Mouse (Mus musculus): Measurements from ENCODE around the gene Cys1.

Gene Cys1

DNA sequence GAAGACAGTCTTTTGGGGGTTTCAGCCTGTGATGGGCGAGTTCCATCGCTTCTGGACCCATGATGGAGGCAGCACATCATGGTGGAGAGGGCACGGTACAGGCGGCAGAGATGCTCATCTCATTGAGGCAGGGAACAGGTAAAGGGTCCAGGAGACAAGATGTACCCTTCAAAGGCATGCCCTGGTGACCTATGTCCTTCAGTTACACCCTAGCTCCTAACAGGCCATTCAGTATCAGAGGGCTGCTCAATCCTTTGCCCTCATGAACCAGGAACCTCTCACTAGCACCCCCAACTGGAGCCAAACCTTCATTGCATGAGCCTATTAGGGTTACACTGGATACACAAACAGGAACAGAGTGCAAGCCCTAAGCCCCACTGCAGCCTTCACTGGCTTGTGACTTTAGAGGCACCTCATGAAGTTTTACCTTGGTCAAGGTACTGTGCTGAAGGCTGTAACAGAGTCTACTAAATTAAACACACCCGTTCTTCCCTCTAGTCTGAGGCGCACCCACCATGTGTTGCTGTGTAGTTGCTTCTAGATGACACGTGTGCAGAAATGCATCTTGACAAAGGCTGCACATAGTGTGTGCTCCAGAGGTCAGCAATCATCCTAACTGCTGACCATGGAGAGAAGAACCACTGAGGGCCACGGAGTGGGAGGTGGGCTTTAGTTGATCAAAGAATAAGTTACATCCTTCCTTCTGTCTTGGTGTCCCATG is 16.0 kb upstream of the Cys1 start:
- no peak for DNase-seq (ENCODE audit: low spot score in 2 of 2)

DNA sequence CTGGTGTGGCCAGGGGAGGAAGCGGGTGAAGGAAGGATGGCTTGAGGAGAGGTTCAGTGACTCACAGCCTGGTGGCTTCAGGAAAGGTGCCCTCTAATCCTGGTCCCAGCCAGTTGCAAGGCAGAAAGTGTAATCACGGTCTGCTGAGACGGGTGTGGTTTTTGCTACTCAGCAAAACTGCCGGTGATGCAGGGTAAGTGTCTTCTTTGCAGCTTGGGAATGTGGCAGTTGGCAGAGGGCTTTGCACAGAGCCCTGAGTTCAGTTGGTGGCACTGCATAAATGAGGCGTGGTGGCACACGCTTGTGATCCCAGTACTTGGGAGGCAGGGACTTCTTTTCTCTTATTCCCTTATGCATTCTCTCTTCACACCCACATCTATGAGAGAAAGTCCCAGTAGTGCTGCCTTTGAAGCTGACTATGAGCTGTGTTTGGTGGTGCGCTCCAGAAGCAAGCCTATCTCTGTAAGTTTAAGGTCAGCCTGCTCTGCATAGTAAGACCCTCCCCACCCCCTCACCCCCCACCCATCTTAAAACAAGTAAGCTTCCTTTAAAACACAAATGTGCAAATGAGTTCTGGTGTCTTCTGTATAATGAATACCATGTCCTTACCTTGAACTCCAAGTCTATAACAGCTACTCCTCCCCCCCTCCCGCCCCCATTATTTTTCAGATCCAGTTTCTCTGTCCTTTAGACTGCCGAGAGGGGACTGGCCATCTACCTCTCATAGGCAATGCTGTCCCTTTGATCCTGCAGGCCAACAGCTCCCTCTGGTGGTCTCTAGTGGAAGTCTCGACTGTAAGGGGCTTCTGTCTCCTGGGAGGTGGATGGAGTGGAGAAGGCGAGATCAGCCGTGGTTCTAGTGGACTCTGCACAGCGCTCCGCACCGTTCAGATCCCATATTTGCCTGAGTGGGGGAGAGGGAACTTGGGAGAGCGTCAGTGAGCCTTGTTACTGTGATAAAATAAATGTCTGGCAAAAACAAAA is 15.2 kb upstream of the Cys1 start:
- DNase-seq (ENCODE audit: low spot score in 2 of 2), result peak; percentile 83 to 85

DNA sequence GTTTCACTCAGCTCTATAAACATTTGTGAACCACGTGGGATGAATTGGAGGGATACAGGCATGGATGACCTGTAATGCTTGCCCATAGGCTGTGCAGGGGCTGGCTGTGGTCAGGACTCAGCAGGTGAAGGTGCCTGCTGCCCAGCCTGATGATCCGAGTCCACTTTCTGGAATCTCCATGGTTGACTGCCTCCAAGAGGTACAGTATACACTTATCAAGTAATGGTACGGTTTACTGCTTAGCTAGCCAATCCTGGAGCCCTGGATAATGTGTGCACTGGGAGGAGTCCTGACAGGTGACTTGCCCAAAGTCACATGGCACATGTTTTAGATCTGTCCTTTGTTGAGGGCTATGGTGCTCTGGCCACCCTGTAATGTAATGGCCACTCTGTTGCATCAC is 8.7 kb upstream of the Cys1 start:
- DNase-seq (ENCODE audit: low spot score in 2 of 2), result no peak

DNA sequence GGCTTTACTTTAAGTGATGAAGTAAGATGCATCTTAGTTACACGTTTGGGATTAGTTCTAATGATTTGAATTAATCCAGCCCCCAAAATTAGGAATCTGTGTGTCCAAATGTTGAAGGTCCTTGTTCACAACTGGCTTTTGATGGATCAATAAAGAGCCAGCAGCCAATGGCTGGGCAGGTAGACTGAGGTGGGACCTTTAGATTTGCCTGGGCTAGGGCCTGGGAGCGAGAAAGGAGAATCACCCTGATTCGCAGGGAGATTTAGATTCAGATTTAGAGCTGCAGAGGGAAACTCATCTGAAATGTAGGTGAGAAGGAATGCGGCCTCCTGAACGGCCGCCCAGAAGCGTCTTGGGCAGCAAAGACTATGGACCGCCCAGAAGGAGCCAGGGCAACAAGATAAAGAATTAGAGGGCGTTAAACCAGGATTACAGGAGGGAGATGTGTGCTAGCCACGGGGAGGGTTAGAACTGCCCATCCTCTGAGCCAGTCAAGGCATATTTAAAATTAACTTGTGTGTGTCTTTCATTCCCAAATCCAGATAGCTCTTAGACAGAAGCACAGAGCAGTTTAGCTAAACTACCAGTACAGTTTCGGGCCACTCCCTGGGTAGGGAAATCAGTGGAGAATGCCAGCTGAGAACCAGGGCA is 5.2 kb upstream of the Cys1 start:
- DNase-seq (ENCODE audit: low spot score in 2 of 2), result no peak

DNA sequence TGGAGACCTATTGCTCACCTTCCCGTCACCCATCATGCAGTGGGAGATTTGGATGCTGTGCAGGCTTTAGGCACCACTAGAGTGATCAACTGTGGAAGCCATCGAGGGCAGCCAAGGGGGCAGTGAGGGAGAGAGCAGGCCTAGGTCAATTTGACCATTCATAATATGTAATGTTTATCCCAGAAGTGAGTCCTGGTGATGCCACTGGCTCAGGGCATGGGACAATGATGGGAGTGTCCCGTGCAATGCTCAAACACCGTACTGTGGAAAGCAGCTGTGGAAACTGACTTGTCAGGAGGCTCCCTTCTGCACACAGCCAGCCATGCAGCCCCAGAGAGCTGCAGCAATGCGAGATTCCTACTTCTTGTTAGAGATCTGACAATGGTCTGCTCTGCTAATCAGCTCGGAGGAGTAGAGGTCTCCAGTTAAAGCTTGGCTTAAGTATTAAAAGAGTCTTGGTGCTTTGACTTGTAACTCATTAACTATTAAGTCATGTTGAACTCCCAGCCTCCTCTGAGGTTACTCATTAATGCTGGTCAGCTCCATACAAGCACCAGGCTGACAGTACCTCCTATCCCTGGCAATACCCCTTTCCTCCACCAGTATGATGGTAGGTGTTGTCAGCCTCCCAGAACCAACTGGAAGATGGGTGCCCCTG is 4.6 kb upstream of the Cys1 start:
- DNase-seq (ENCODE audit: low spot score in 2 of 2), result no peak

DNA sequence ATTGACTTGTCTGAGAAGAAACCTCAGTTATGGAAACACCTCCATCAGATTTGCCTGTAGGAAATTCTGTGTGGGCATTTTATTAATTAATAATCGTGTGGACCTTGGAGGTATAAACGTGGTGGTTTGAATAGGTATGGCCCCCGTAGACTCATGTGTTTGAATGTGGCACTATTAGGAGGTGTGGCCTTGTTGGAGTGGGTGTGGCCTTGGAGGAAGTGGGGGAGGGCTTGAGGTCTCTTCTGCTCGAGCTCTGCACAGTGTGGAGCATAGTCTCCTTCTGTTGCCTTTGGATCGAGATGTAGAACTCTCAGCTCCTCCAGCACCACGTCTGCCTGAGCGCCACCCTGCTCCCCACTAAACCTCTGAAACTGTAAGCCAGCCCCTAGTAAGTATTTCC is 1.8 kb upstream of the Cys1 start:
- DNase-seq (ENCODE audit: low spot score in 2 of 2), result no peak

DNA sequence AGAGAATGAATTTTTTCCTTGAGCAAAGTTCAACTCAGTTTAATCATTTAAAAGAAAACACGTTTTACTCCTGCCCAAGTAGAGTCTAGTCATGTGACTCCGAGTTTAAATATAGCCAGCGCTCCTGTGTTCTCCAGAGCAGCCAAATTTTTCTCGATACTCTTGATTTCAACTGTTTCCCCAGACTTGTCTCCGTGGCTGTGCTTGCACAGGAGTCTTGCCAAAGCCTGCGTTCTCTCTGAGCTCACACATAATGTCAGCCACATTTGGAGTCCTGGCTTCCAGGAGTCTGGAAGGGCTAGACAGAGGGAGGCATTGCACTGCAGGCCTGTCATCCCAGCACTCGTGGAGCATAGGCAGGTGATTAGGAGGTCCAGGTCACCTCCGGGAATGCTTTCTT is 950 bp upstream of the Cys1 start:
- peak; percentile 46 to 65 for DNase-seq (ENCODE audit: low spot score in 2 of 2)

DNA sequence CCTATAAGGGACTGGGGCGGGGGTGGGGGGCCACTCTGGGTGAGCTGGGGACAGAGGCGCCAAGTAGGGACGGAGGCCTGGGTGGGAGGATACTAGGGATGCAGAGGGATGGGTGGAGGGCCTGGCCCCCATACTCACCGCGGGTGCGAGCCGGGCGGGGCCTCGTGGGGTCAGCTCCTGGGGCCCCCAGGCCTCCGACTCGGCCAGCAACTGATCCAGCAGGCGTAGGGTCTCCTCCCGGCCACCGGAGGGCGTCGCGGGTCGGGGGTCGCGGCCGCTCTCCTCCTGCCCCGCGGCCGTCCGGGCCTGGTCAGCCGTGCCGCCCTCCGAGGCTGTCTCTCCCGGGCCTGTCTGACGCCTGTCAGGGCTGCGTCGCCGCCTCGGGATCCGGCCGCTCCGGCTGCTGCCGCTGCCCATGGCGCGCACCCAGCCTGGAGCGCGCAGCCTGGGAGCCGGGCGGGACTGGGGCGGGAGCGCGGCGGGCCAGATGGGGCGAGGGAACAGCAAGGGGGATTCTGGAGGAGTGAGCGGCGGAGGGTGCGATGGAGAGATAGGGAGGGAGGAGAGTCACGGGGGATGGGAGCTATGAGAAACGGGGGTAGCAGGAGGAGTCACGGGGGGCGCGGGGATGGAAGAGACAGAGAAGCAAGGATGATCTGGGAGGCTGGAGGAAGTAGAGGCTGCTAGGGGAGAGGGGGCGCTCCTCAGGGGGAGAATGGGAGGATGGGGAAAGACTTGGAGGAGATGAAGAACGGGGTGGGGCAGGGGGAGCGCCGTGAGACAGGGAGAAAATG is 924 bp downstream of the Cys1 start:
- no peak for DNase-seq (ENCODE audit: low spot score in 2 of 2)

DNA sequence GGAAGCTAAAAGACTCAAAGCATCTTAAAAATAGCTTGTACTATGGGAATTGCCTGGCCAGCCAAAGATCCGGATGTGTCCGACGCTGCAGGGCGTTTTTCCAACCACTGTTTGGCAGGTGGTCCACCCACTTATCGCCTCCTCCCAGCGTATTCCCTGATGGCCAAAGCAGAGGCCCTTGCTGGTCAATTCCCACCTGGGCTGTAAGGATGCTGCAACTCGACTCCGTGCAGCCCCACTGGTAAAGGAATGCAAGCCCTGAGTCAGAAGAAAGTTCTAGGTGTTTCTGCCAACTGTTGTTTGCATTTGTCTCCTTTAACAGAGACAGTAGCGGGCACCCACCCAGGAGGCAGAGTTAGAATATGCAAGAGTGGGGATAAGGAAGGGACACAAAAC is 1.5 kb downstream of the Cys1 start:
- DNase-seq (ENCODE audit: low spot score in 2 of 2), result peak; percentile 52 to 55

DNA sequence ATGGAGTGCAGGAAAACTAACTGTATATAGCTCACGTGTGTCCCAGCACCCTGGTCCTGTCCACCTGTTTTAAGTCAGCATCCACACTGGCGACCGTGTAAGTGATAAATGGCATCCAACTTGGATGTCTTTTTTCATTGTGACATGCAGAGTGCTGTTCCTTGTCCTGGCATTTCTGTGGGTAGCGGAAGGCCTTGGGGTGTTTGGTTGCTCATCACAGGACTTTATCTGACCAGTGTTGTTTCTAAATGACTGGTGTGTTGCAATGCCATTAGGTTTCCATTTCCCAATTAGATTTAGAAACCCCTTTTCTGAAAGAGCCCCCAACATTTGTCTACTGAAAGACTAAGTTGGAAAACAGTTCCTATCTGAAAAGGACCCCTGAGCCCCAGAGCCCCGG is 19.5 kb downstream of the Cys1 start:
- DNase-seq (ENCODE audit: low spot score in 2 of 2), result no peak

DNA sequence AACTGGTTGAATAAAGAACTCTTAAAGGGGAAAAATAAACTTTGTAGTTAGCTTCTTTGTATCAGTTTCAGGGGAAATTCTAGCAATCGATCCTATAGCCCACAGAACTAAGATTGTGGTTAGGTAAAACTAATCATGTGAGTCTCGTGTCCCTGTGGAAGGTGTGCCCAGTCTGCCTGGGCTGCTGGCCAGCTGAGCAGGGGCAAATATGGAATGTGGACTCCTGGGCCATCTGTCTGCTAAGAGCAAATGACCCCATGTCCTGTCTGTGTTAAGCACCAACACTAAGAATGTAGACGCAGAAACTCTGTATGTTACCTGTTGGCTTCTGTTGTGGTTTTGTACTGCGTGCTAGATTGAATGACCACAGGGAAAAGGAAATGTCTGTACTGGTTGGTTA is 20.5 kb downstream of the Cys1 start:
- DNase-seq (ENCODE audit: low spot score in 2 of 2), result no peak

DNA sequence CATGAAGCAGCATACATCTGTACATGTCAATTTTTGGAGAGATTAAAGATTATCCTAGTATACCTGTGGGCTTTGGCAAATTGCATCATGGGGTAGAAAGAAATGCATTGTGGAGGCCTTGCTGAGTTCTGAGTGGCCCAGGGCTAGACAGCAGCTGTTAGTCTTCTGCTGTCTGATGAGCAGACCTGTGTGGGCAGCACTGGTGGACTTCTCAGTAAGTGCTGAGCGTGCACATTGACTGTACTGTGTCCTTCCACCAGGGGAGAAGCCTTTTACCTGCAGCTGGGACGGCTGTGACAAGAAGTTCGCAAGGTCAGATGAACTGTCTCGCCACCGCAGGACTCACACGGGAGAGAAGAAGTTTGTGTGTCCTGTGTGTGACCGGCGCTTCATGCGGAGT is 21.7 kb downstream of the Cys1 start:
- no peak for DNase-seq (ENCODE audit: low spot score in 2 of 2)

DNA sequence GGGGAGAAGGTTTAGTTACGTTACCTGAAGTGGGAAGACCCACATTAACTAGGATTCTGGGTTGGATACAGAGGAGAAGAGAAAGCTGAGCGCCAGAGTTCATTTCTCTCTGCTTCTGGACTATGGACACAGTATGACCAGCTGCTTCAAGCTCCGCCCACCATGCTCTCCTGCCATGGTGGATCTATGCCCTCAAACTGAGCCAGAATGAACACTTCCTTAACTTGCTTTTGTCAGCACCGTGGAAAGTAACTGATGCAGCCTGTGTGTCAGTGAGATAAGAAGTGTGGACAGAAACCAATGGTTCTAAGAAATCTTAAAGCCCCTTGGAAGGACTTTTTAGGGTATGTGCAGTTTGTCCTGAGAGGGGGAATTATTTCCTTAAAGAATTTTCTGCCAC is 22.6 kb downstream of the Cys1 start:
- no peak for DNase-seq (ENCODE audit: low spot score in 2 of 2)

DNA sequence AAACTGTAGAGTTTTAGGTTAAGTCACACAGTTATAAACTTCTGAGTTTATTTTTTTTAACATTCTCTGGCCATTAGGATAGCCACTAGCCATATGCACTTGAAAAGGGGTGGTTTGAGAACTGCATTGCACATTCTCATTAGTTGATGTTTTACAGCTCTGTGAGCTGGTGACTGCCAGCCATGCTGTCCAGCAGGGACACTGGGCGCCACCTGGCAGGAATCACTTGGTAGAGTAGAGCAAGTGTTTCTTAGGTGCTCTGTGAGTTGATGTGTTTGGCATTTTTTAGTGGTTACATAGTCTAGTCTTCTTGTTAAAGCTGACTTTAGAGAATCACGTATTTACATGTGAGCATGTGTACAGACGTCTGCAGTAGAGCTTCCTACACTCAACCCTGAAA is 25.2 kb downstream of the Cys1 start:
- no peak for DNase-seq (ENCODE audit: low spot score in 2 of 2)

DNA sequence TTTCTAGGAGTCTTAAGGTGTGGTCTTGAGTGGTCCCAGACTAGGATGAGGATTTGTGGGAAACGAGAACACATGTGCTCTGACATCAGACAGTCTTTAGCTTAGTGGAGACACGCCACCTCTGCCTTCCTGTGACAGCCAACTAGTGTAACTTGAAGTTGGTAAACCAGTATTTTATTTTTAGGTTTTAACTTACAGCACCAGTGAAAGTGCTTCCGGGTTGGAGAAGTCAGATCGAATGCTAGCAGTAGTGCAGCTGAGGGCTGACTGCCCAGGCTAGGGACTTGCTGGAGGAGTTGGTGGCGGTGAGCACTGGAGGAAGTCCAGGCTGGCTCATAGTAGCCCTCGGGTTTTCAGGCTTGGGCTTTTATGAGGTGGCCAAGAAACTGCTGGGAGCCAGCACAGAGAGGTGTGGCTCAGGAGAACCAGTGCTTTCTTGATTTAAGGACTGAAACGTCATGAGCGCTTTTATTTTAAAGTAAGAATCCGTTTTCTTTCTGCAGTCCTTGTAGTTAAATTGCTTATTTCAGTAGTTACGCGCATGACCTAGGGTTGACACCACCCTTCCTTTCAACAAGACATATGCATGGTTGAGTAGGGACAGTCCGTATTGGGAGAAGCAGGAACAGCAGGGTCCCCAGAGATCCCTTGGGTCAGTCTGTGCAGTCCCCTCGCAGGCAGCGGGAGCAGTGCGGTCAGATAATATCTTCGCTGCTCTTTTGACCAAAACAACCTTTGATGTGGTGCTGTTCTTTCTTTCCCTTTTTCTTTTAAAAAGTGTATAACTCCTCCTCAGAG is 27.3 kb downstream of the Cys1 start:
- no peak for DNase-seq (ENCODE audit: low spot score in 2 of 2)

DNA sequence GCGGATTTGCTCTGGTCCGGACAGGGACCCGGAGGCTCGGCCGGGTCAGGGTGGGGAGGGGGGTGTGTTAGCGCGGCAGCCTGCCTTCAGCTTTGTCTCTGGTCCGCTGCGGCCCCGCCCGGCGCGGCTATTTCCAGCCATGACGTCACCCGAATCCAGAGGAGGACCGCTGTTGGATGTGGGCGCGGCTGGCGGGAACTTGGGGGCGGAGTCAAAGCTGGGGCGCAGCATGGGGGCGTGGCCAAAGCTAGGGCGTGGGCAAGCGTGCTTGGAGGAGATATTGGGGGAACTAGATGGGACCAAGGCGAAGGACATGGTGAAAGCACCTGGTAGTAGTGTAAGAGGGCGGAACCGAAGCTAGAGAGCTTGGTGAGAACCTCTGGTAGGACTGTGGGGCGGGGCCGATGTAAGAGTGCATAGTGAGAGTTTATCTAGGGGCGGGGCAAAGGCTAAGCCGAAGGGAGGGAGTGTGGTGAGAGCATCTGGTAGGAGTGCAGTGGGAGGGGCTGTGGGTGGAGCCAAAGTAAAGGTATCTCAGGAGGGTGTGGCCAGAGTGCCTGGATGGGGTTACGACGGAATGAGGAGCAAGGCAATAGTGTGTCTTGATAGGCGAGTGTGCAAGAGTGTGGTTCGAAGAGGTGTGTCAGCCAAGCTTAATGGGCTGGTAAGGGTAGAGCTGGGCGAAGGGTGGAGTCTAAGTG is 29.8 kb downstream of the Cys1 start:
- peak; percentile 87 to 92 for DNase-seq (ENCODE audit: low spot score in 2 of 2)

DNA sequence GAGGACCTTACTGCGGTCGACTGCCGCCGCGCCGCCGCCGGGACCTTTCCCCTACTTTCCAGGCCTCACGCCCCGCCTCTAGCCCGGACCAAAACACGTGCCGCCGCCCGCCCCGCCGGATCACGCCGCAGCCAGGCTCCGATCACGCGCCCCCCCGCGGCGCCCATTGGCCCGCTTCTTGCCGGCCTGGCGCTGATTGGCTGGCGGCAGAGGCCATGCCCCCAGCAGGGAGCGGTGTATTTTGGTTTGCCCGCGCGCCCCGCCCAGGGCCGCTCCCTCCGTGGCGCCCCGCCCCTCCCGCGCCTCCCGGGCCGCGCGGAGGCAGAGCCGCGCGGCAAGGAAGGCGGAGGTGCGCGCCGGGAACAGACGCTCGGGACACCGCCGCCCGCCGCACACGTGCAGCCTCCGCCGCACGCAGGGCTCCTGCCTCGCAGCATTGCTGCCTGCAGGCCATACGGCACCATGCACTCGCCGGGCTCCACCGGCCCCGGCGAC is 30.5 kb downstream of the Cys1 start, which contains the start of gene Klf11:
Gene Klf11, plus strand, starts transcription at position 212 of the 495 bp plus-strand sequence.
- peak; percentile 96 to 97 for DNase-seq (ENCODE audit: low spot score in 2 of 2)

DNA sequence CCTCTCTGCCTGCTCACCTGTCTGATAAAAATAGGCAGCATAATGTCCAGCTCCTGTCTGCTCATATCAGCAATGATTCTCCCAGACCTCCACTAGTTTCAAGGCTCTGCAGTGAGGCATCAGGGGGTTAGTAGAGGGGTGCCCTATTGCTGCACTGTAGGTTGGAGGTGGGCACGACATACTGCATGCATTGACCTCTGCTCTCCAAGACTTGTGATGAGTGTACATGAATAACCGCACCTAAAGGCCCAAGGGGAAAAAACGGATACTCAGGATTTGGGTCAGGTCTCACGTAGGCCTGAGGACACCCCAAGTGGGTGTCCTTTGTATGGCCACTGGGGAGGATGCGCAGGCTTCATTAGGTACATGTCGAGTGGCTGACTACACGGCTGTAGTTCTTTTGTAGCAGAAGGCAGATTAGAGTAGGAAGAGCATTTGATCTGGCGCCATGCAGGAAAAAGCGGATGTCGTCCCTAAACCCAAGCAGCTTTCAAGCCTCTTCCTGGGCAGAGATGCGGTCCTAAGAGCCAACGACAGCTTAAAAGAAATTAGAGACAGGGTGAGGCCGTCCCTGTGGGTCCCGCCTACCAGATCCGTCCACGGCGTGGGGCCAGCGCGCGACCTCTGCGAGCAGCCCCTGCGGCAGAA is 31.1 kb downstream of the Cys1 start:
- DNase-seq (ENCODE audit: low spot score in 2 of 2), result peak; percentile 4 to 17

DNA sequence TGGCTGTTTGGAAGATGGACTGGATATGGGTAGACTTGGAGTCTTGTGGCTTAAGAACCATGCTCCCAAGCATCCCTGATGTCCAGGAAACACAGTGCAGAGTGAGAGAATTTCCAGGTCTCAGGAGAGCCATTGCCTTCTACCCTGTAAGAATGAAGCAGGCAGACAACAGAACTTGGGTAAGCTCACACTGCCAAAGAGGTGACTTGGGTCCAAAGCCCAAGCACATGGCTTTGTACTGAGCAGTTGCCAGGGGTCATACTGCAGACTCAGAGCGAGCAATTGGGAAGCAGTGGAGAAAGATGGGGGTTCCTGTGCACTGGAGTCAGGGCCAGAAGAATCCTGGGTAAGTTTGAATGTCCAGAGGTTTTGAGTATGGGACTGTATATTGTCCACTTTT is 33.5 kb downstream of the Cys1 start:
- DNase-seq (ENCODE audit: low spot score in 2 of 2), result no peak
